Mouse (Mus musculus) MEL (cell line): ENCODE measurements around the gene Cenpp.

Source experiments
- CTCF ChIP-seq, 3 experiments: IDR thresholded peaks in 2 of 3; conservative IDR thresholded peaks in 1 of 3; 2 replicates each; pipeline ENCODE4 v1.5.1; 2011 to 2012; ENCODE audit warnings: low read length in 3 of 3, low read depth in 2 of 3, mild to moderate bottlenecking in 2 of 3, improper control_type of control experiment in 1 of 3, inconsistent platforms in 1 of 3, mixed read lengths in 1 of 3, moderate library complexity in 1 of 3; ENCODE audit not compliant: control insufficient read depth in 1 of 3, insufficient read depth in 1 of 3, poor library complexity in 1 of 3, severe bottlenecking in 1 of 3
- ELF1 ChIP-seq: IDR thresholded peaks from 2 replicates; pipeline ENCODE4 v1.6.1; 2014; ENCODE audit warnings: low read depth, mild to moderate bottlenecking, inconsistent platforms, low read length, improper control_type of control experiment, moderate library complexity
- ETS1 ChIP-seq: IDR thresholded peaks from 2 replicates; pipeline ENCODE4 v1.6.1; 2012; ENCODE audit warnings: low read depth, mild to moderate bottlenecking, inconsistent platforms, low read length, improper control_type of control experiment, moderate library complexity
- MAZ ChIP-seq: IDR thresholded peaks from 2 replicates; pipeline ENCODE4 v1.6.1; 2012; ENCODE audit warnings: low read depth, mild to moderate bottlenecking, inconsistent platforms, low read length, improper control_type of control experiment
- MEF2A ChIP-seq: IDR thresholded peaks from 2 replicates; pipeline ENCODE4 v1.6.1; 2014; ENCODE audit warnings: low read depth, mild to moderate bottlenecking, inconsistent platforms, low read length, improper control_type of control experiment; ENCODE audit not compliant: poor library complexity, insufficient replicate concordance, severe bottlenecking; ENCODE audit errors: extremely low read depth
- POLR2A ChIP-seq, 2 experiments: IDR thresholded peaks; 2 replicates each; pipeline ENCODE4 v1.6.1; 2011 to 2012; ENCODE audit warnings: low read length in 2 of 2, mild to moderate bottlenecking in 2 of 2, control low read depth in 1 of 2, improper control_type of control experiment in 1 of 2, low read depth in 1 of 2, moderate library complexity in 1 of 2; ENCODE audit not compliant: control insufficient read depth in 1 of 2, insufficient read depth in 1 of 2, poor library complexity in 1 of 2
- UBTF ChIP-seq: IDR thresholded peaks from 2 replicates; pipeline ENCODE4 v1.6.1; 2012; ENCODE audit warnings: low read depth, mild to moderate bottlenecking, inconsistent platforms, low read length, improper control_type of control experiment, moderate library complexity, borderline replicate concordance; ENCODE audit not compliant: insufficient read depth

DNA sequence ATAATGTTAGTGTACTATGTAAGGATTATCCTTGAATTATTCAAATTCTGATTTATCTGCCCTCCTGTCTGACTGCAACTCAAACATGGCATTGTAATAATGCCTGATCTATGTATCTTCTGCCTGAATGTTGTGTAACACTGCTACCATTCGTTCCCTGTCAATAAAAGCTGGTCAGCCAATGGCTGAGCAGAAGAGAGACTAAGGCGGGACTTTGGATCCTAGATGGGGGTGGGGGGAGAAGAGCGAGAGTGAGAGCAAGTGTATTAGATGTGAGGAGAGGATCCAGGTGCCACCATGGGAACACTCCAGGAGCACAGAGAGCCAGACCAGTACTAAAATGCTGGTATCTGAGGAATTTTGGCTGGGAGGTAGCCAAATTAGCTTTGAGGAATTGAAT lies 82.2 kb downstream of the Cenpp start:
- TF ChIP-seq UBTF (no peak), MEF2A (no peak), CTCF (IDR thresholded peaks at IDR 0.05 in 2 of 3, conservative IDR thresholded peaks at IDR 0.05 in 1 of 3; ENCODE audit: control insufficient read depth in 1 of 3, insufficient read depth in 1 of 3, low read depth in 2 of 3, low read length in 3 of 3, poor library complexity in 1 of 3, severe bottlenecking in 1 of 3) (no peak), POLR2A (IDR thresholded peaks at IDR 0.05; ENCODE audit: control insufficient read depth in 1 of 2, insufficient read depth in 1 of 2, low read depth in 1 of 2, low read length in 2 of 2, poor library complexity in 1 of 2) (no peak), MAZ (no peak), ETS1 (no peak), ELF1 (no peak)
